Mouse (Mus musculus) heart, postnatal 0 days (tissue): Measurements from ENCODE around the gene Ptx4.

Experiments
- CTCF ChIP-seq: IDR thresholded peaks from 2 replicates; pipeline ENCODE4 v1.5.1; 2016; ENCODE audit warnings: antibody characterized with exemption, control low read depth, low read depth
- EP300 ChIP-seq: IDR thresholded peaks from 2 replicates; pipeline ENCODE4 v1.6.1; 2016; ENCODE audit warnings: antibody characterized with exemption, low read depth

- TF ChIP-seq CTCF = no peak
- TF ChIP-seq EP300 = no peak
These were observed 12.8 kb upstream of the Ptx4 start for GRCm38 (mm10) chr17:25107786-25108185.
